Mouse (Mus musculus): ENCODE results near the gene Gm8947. TPM values are rescaled to one million over a fixed set of nuclear protein-coding genes. Genes with fewer than 3 reads are reported as not detected.
"Not testable (repeated sequence)": the region's sequence is repeated elsewhere in the genome, so short reads cannot be mapped to it uniquely, and the experiment has no call there.

Gene Gm8947
- total and polyA plus RNA-seq, 2 experiments from 2014 or later, result not detected

DNA sequence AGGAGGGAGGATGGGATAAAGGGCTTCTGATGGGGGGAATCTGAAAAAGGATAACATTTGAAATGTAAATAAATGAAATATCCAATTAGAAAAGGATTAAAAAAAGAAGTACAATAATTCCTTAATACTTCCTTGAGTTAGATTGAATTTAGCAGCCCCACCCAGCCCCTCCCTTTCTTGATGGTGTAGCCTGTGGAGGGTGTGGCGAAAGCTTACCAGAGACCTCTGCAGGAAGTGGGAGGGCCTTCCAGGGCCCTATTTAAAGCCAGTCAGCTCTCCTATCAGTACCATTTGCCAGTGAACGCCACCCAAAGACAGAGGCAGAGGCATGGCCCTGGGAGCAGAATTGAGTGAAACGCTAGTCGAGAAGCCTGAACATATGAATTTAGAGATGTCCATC lies 5.9 kb downstream of the Gm8947 start, which contains the start of gene Gm47995:
TSS of gene Gm47995 (plus strand) at position 329 of the 400 bp plus-strand sequence.
- not testable (repeated sequence) for DNase-seq (ENCODE audit: low spot score); H3K4me1 ChIP-seq (ENCODE audit: insufficient read depth, low read length); ATAC-seq (ENCODE audit: low FRiP score); H3K9me3 ChIP-seq (ENCODE audit: low read length); H3K36me3 ChIP-seq (ENCODE audit: insufficient read depth, low read length); H3K4me3 ChIP-seq (ENCODE audit: low read depth, low read length); H3K27ac ChIP-seq (ENCODE audit: low read depth, low read length); H3K27me3 ChIP-seq (ENCODE audit: insufficient read depth, low read length); H3K4me2 ChIP-seq (ENCODE audit: low read depth, low read length, poor library complexity, severe bottlenecking); H3K9ac ChIP-seq (replicated peaks; ENCODE audit: low read length, poor library complexity, severe bottlenecking)
- 84% methylated on average over 2 of the region's 4 CpGs for WGBS

DNA sequence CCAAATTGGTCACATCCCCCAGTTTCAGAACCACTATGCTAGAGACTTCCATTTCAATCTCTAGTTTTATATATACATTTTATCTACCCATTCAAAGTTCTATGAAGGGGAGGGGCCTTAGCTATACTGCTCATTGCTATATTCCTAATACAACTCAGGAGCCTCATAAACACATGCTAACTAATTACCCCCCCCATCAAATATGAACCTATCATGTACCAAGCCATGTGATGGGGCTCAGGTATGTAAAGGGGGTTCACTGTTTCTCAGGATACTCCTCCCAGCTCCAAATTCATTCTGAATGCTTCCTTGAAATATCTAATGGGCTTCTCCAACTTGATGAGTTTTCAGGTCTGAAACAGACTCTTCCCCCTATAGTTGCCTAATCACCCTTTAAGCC lies 8.4 kb downstream of the Gm8947 start:
- not testable (repeated sequence) for DNase-seq (ENCODE audit: low spot score); ATAC-seq (ENCODE audit: low FRiP score); H3K4me3 ChIP-seq (ENCODE audit: low read depth, low read length); H3K36me3 ChIP-seq (ENCODE audit: insufficient read depth, low read length); H3K4me1 ChIP-seq (ENCODE audit: insufficient read depth, low read length); H3K9ac ChIP-seq (replicated peaks; ENCODE audit: low read length, poor library complexity, severe bottlenecking); H3K9me3 ChIP-seq (ENCODE audit: low read length); H3K4me2 ChIP-seq (ENCODE audit: low read depth, low read length, poor library complexity, severe bottlenecking); H3K27ac ChIP-seq (ENCODE audit: low read depth, low read length); H3K27me3 ChIP-seq (ENCODE audit: insufficient read depth, low read length)

DNA sequence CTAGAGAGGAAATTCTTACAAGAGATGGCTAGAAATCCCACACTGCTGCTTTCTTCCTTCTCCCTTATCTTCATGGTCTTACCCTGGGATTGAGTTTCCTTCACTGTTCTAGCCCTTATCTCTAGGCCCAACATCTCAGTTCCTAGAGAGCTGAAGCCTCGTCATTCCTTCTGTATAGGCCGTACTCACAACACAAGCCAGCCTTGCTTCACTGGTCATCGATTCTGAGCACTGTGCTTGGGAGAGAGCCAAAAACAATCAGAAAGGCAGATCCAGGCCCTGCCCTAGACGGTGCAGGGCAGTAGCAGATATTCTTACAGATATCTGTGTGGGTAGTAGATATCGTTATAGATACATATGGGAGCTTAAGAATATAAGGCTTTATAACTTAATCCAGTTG lies 10.6 kb downstream of the Gm8947 start:
- 82% methylated on average over 3 of the region's 5 CpGs for WGBS
- H3K36me3 ChIP-seq (ENCODE audit: insufficient read depth, low read length); H3K27me3 ChIP-seq (ENCODE audit: insufficient read depth, low read length); H3K27ac ChIP-seq (ENCODE audit: low read depth, low read length); ATAC-seq (ENCODE audit: low FRiP score); H3K4me3 ChIP-seq (ENCODE audit: low read depth, low read length); H3K4me1 ChIP-seq (ENCODE audit: insufficient read depth, low read length); DNase-seq (ENCODE audit: low spot score); H3K4me2 ChIP-seq (ENCODE audit: low read depth, low read length, poor library complexity, severe bottlenecking); H3K9ac ChIP-seq (replicated peaks; ENCODE audit: low read length, poor library complexity, severe bottlenecking); H3K9me3 ChIP-seq (ENCODE audit: low read length): not testable (repeated sequence)

DNA sequence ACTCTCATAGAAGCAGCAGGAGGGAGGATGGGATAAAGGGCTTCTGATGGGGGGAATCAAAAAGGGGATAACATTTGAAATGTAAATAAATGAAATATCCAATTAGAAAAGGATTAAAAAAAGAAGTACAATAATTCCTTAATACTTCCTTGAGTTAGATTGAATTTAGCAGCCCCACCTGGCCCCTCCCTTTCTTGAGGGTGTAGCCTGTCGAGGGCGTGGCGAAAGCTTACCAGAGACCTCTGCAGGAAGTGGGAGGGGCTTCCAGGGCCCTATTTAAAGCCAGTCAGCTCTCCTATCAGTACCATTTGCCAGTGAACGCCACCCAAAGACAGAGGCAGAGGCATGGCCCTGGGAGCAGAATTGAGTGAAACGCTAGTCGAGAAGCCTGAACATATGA lies 11.6 kb downstream of the Gm8947 start, which contains the start of gene 3110040M04Rik:
TSS of gene 3110040M04Rik (plus strand) at position 304 of the 400 bp plus-strand sequence.
- not testable (repeated sequence) for H3K4me2 ChIP-seq (ENCODE audit: low read depth, low read length, poor library complexity, severe bottlenecking); H3K27me3 ChIP-seq (ENCODE audit: insufficient read depth, low read length); H3K27ac ChIP-seq (ENCODE audit: low read depth, low read length); DNase-seq (ENCODE audit: low spot score); H3K4me1 ChIP-seq (ENCODE audit: insufficient read depth, low read length); H3K36me3 ChIP-seq (ENCODE audit: insufficient read depth, low read length); ATAC-seq (ENCODE audit: low FRiP score); H3K9me3 ChIP-seq (ENCODE audit: low read length); H3K4me3 ChIP-seq (ENCODE audit: low read depth, low read length); H3K9ac ChIP-seq (replicated peaks; ENCODE audit: low read length, poor library complexity, severe bottlenecking)
- WGBS, result no CpG with 5 or more reads among the region's 6 CpGs

DNA sequence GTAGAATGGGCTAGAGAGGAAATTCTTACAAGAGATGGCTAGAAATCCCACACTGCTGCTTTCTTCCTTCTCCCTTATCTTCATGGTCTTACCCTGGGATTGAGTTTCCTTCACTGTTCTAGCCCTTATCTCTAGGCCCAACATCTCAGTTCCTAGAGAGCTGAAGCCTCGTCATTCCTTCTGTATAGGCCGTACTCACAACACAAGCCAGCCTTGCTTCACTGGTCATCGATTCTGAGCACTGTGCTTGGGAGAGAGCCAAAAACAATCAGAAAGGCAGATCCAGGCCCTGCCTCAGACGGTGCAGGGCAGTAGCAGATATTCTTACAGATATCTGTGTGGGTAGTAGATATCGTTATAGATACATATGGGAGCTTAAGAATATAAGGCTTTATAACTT lies 16.3 kb downstream of the Gm8947 start:
- H3K9ac ChIP-seq (replicated peaks; ENCODE audit: low read length, poor library complexity, severe bottlenecking); H3K27me3 ChIP-seq (ENCODE audit: insufficient read depth, low read length); H3K4me3 ChIP-seq (ENCODE audit: low read depth, low read length); H3K4me2 ChIP-seq (ENCODE audit: low read depth, low read length, poor library complexity, severe bottlenecking); H3K9me3 ChIP-seq (ENCODE audit: low read length); H3K27ac ChIP-seq (ENCODE audit: low read depth, low read length); H3K36me3 ChIP-seq (ENCODE audit: insufficient read depth, low read length); H3K4me1 ChIP-seq (ENCODE audit: insufficient read depth, low read length); DNase-seq (ENCODE audit: low spot score): not testable (repeated sequence)
- 67% methylated on average over 3 of the region's 5 CpGs for WGBS
- ATAC-seq (ENCODE audit: low FRiP score), result peak; percentile 34; the same call in 1 of the 2 replicates

DNA sequence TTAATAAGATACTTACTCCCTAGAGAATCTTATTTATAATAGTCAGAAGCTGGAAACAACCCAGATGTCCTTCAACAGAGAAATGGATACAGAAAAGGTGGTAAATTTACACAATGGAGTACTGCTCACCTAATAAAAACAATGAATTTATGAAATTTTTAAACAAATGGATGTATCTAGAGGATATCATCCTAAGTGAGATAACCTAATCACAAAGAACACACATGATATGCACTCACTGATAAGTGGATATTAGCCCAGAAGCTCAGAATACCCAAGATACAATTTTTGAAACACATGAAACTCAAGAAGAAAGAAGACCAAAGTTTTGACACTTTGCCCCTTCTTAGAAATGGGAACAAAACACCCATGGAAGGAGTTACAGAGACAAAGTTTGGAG lies 16.8 kb downstream of the Gm8947 start:
- not testable (repeated sequence) for H3K27ac ChIP-seq (ENCODE audit: low read depth, low read length); H3K36me3 ChIP-seq (ENCODE audit: insufficient read depth, low read length); H3K27me3 ChIP-seq (ENCODE audit: insufficient read depth, low read length); ATAC-seq (ENCODE audit: low FRiP score); H3K4me2 ChIP-seq (ENCODE audit: low read depth, low read length, poor library complexity, severe bottlenecking); DNase-seq (ENCODE audit: low spot score); H3K9me3 ChIP-seq (ENCODE audit: low read length); H3K4me3 ChIP-seq (ENCODE audit: low read depth, low read length); H3K4me1 ChIP-seq (ENCODE audit: insufficient read depth, low read length); H3K9ac ChIP-seq (replicated peaks; ENCODE audit: low read length, poor library complexity, severe bottlenecking)

DNA sequence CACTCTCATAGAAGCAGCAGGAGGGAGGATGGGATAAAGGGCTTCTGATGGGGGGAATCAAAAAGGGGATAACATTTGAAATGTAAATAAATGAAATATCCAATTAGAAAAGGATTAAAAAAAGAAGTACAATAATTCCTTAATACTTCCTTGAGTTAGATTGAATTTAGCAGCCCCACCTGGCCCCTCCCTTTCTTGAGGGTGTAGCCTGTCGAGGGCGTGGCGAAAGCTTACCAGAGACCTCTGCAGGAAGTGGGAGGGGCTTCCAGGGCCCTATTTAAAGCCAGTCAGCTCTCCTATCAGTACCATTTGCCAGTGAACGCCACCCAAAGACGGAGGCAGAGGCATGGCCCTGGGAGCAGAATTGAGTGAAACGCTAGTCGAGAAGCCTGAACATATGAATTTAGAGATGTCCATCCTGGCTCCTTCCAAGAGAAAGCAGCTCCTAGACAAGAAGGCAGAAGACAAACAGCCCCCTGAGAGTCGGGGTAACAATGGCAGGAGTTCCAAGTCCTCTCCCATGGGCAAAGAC lies 17.7 kb downstream of the Gm8947 start, which contains the start of gene Gm47996:
TSS of gene Gm47996 (plus strand) at position 308 of the 532 bp plus-strand sequence.
- H3K9me3 ChIP-seq (ENCODE audit: low read length); H3K4me3 ChIP-seq (ENCODE audit: low read depth, low read length); DNase-seq (ENCODE audit: low spot score); H3K27ac ChIP-seq (ENCODE audit: low read depth, low read length); H3K36me3 ChIP-seq (ENCODE audit: insufficient read depth, low read length); H3K4me1 ChIP-seq (ENCODE audit: insufficient read depth, low read length); H3K27me3 ChIP-seq (ENCODE audit: insufficient read depth, low read length); H3K4me2 ChIP-seq (ENCODE audit: low read depth, low read length, poor library complexity, severe bottlenecking); H3K9ac ChIP-seq (replicated peaks; ENCODE audit: low read length, poor library complexity, severe bottlenecking); ATAC-seq (ENCODE audit: low FRiP score): not testable (repeated sequence)
- 93% methylated on average over 4 of the region's 8 CpGs for WGBS

DNA sequence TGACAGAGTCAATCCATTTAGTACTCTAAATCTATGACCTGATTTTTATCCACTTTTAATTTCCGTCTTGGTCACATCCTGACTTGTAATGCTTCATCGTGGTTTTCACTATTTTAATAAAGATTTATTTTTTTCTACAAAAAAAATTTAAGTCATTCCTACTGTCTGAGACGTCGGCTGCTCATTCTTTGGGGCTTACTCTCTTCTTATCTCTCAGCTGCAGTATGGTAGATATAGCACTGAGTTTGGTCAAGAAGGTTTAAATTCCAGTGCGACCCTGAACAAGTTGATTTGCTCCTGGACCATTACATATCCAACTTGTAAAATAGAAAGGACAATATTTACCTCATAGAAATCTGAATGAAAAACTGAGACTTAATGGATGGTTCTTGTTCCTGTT lies 19.5 kb downstream of the Gm8947 start:
- not testable (repeated sequence) for H3K36me3 ChIP-seq (ENCODE audit: insufficient read depth, low read length); H3K9ac ChIP-seq (replicated peaks; ENCODE audit: low read length, poor library complexity, severe bottlenecking); H3K4me3 ChIP-seq (ENCODE audit: low read depth, low read length); H3K4me1 ChIP-seq (ENCODE audit: insufficient read depth, low read length); ATAC-seq (ENCODE audit: low FRiP score); H3K4me2 ChIP-seq (ENCODE audit: low read depth, low read length, poor library complexity, severe bottlenecking); H3K9me3 ChIP-seq (ENCODE audit: low read length); H3K27me3 ChIP-seq (ENCODE audit: insufficient read depth, low read length); H3K27ac ChIP-seq (ENCODE audit: low read depth, low read length); DNase-seq (ENCODE audit: low spot score)
- WGBS, result 88% methylated on average over 5 of the region's 5 CpGs

Data from midbrain, postnatal 0 days (tissue).